Mouse (Mus musculus): ENCODE results near the gene Hax1. TPM values are rescaled to one million over a fixed set of nuclear protein-coding genes. Genes with fewer than 3 reads are reported as not detected.
A peak's percentile ranks its signal among the peaks of the same experiment; 100 is the strongest.

The Hax1 gene
- total RNA-seq (2017), result 44.9 to 89.5 TPM (median 54.6 TPM) in 3 replicates

DNA sequence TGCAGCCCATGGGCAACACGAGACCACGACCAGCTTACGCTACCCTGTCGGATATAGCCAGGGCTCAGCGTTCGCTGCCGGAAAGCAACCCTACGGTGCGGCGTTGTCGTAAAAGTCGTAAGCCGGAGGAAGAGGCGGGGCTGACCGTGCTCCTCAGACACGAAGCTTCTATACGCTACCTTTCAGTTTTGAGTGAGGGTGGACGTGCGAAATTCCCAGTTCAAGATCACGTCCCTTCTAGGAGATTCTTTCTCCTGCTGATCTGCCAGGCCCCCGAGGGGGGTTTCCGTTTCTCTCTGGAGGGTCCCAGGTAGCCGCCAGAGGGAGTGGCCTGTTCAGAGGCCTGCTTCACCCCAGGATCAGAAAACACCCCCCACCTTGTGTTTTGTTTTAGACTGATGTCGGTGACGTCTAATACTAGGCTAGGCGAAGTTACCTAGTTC is at the start of gene Hax1:
TSS of gene Hax1 (minus strand) at position 169 of the 443 bp plus-strand sequence.
- ATAC-seq (replicated peaks; ENCODE audit: insufficient number of reproducible peaks, low FRiP score, low TSS enrichment, poor library complexity, severe bottlenecking), result peak; percentile 96

DNA sequence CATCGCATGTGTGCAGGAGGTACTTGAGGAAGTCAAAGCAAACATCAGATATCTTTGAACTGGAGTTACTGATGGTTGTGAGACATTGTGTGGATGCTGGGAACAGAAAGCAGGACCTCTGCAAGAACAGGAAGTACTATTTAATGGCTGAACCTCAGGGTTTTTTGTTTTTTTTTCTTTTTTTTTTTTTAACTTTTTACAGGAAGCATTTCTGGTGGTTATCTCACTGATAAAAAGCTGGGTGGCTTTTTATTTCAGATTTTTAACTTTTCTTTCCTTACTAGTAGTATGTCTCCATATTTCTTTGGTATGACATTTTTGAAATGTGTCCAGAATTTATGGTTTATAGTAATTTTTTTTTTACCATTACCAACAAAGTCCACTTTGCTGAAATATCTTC is 37.7 kb upstream of the Hax1 start:
- ATAC-seq (replicated peaks; ENCODE audit: insufficient number of reproducible peaks, low FRiP score, low TSS enrichment, poor library complexity, severe bottlenecking), result no peak

DNA sequence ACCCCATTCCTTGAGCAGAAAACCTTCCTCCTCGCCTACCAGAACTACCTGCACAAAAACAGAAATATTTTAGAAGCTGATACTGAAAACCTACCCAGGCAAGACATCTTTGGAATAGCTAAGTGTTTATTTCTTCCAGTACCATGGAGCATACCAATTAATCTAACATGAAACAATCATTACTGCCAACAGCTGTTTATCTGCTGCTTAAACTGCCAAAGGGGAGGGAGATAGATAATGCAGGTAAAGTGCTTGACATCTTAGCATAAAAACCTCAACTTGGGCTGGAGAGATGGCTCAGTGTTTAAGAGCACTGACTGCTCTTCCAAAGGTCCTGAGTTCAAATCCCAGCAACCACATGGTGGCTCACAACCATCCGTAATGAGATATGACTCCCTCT is 36.1 kb upstream of the Hax1 start:
- ATAC-seq (replicated peaks; ENCODE audit: insufficient number of reproducible peaks, low FRiP score, low TSS enrichment, poor library complexity, severe bottlenecking), result no peak

DNA sequence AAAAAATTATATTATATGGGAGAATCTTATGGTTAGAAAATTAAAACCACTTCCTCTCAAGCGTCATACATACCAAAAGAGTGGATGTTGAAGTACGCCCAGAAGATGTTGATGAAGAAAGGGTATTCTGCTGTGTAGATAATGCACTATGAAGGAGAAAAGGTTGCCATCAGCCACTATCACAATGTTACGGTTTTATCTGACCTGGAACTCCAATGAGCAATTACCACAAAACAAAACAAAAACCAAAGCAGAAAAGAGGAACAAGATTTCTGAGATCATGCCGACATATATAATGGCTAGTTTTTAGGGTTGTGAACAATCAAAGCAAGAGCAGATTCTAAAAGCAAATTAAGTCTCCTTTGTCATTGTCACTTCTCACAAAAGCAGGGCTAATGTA is 18.0 kb upstream of the Hax1 start:
- 0 out of 2 replicates have a peak, but pooled peaks have one; percentile 35 for ATAC-seq (replicated peaks; ENCODE audit: insufficient number of reproducible peaks, low FRiP score, low TSS enrichment, poor library complexity, severe bottlenecking)

DNA sequence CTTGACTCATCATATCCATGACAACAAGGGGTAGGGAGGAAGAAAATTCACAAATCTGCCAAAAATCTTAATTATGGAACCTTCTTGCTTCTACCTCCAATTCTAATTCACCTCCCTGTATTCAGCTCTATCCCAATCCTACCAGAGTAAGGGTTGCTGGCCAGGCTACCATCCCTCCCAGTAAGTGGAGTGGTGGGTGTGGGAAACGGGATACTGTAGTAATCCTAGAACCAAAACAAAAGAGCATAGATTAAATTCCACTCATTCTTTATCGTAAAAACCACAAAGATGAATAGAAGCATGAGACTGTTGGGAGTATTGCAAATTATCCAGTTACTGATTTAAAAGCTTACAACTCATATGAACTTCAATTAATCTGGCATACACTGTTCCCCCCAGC is 11.7 kb upstream of the Hax1 start:
- ATAC-seq (replicated peaks; ENCODE audit: insufficient number of reproducible peaks, low FRiP score, low TSS enrichment, poor library complexity, severe bottlenecking), result no peak

DNA sequence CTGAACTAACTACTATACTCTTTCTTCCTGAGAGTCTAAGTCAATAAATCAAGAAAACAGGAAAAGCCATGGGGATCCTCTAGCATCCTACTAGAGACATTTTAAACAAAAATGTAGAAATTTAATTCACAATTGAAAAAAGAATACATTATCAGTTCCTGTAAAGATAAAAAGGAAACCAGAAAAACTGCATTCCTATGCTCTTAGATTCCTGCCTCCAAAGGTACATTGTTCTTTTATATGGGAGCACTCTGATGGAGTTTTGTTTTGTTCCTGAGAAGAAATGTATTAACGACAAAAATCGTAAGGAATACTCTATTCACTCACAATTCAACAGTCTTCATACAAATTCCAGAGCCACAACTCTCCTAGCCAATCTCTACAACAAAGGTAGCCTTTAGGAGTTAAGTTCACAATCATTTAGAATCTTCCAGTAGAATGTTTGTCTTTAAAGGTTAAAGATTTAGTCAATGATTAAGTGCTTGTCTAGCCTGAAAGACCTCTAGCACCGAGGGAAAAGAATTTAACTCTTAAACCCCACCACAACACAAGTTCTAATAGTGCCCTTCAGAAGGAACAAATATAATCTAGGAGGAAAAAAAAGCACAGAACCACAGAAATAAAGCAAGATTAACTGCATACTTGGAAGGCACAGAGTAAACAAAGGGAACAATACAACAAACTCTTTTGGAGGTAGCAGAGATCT is 5.7 kb upstream of the Hax1 start:
- ATAC-seq (replicated peaks; ENCODE audit: insufficient number of reproducible peaks, low FRiP score, low TSS enrichment, poor library complexity, severe bottlenecking), result no peak

DNA sequence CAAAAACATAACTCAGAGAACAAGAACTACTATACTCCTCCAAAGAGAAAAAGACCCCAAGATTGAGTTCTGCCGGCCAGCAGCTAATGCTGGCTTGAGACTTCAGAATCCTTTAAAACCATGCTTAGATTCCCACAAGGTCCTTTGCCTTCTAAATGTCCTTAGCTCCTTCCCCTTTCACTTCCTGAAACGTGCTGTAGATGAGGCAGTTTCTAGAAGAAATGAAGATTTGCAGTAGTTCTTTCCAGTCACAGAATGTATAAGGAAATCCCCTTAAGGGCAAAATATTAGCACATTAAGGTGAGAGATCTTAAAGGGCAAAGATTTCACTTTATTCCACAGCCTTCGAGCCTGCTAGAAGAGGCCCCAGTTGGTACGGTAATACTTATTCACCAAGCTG is 1.2 kb upstream of the Hax1 start:
- ATAC-seq (replicated peaks; ENCODE audit: insufficient number of reproducible peaks, low FRiP score, low TSS enrichment, poor library complexity, severe bottlenecking), result peak; percentile 36

DNA sequence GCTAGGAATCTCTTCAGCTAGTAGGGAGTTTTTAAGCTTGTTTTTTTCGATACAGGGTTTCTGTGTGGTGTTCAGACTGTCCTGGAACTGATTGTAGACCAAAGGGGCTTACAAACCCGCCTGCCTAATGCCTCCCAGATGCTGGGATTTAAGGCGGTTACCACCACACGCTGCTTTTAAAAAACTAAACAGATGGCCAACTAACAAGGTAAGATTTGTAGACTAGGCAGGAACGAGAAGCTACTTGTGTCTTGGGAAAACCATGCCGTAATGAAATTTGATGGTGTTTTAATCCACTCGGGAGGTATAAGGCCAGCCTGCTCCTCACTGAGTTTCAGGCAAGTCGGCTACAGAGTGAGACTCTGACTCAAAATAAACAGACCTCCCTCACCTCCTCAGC is 510 bp upstream of the Hax1 start:
- no peak for ATAC-seq (replicated peaks; ENCODE audit: insufficient number of reproducible peaks, low FRiP score, low TSS enrichment, poor library complexity, severe bottlenecking)

DNA sequence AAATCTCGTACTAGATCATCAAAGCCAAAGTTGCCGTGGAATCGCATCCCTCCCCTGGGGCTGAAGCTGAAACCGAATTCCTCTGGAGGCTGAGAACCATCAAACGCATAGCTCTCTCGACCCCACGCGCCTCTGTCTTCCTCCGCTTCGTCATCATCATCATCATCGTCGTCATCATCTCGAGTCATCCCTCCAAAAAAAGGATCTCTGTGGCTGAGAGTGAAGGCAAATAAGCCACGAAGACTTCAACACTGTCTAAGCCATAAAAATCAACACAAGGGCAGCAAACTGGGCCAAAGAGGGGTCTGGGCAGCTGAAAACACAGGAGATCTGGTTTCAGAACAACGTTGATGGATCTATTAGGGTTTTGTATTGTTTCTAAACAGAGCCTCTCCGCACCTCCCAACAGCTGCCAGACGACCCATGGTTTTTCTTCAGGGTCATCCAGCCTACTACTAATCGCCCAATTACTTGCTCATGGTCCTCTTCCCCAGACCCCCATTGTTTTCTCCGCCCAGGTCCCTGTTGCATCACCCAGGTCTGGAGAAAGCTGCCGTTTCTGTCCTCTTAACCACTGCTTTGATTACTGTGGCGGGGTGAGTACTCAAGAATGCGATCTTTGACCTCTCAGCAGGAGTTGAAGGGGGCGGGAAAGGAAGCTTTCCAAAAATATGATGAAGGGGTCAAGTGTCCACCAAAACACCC is 637 bp downstream of the Hax1 start:
- ATAC-seq (replicated peaks; ENCODE audit: insufficient number of reproducible peaks, low FRiP score, low TSS enrichment, poor library complexity, severe bottlenecking), result no peak

DNA sequence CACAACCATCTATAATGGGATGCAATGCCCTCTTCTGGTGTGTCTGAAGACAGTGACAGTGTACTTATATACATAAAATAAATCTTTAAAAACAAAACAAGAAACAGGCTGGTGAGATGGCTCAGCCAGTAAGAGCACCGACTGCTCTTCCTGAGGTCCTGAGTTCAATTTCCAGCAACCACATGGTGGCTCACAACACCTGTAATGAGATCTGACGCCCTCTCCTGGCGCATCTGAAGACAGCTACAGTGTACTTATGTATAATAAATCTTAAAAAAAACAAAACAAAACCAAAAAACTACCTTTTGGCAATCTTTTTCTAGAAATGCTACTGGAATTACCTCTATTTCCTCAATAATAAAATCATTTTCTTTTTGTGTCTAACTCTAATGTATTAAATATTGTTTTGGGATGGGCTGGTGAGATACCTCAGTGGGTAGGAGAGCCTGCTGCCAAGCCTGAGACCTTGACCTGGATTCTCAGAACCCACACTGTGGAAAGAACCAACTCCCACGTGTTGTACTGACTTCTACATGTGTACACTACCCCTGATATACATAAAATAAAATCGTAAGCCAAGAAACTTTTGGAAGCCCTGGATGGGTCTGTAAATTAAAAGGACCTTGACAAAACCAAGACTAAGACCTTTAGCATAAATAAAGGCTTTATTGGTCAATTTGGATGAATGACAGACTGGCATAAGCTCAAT is 3.6 kb downstream of the Hax1 start:
- no peak for ATAC-seq (replicated peaks; ENCODE audit: insufficient number of reproducible peaks, low FRiP score, low TSS enrichment, poor library complexity, severe bottlenecking)

DNA sequence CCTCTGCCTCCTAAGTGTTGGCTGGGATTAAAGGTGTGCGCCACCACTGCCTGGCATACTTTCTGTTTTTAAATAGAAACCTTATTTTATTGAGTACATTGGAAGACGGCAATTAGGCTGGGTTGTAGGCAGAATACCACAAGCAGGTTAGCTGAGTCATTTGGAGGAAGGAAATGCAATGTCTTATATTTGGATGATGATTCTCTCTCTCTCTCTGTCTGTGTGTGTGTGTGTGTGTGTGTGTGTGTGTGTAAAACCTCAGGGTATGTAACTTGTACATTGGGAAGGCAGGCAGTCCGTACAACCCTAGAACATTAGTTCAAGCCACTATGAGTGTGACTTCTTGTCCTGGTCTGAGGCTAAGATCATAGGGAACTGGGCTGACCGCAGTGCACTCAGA is 10.8 kb downstream of the Hax1 start:
- 0 out of 2 replicates have a peak, but pooled peaks have one; percentile 31 for ATAC-seq (replicated peaks; ENCODE audit: insufficient number of reproducible peaks, low FRiP score, low TSS enrichment, poor library complexity, severe bottlenecking)

DNA sequence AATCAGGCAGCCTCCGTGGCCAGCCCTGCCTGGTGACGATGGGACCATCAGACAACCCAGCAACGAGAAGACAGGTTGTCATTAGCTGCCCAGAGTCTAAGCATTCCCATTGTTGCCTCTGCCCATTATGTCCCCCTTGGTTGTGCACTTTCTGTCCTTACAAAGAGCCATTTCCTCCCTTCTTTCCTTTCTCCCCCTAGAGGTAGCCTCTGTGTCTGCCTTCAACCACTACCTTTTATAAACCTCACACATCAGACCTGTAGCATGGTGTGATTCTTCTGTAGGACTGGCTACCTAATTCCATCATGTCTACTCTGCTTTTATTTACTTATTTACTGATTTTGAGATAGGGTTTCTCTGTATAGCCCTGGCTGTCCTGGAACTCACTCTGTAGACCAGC is 11.4 kb downstream of the Hax1 start:
- peak; percentile 27; the same call in 1 of the 2 replicates for ATAC-seq (replicated peaks; ENCODE audit: insufficient number of reproducible peaks, low FRiP score, low TSS enrichment, poor library complexity, severe bottlenecking)

DNA sequence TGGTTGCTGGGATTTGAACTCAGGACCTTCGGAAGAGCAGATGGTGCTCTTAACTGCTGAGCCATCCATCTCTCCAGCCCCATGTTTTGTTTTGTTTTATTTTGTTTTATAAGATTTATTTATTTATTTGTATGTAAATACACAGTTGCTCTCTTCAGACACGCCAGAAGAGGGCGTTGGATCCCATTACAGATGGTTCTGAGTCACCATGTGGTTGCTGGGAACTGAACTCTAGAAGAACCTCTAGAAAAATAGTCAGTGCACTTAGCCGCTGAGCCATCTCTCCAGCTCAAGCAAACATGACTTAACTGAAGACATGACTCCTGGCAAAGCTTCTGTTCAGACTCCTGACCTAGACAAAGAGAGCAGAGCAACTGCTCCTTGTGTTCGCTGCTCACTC is 16.2 kb downstream of the Hax1 start:
- no peak for ATAC-seq (replicated peaks; ENCODE audit: insufficient number of reproducible peaks, low FRiP score, low TSS enrichment, poor library complexity, severe bottlenecking)

DNA sequence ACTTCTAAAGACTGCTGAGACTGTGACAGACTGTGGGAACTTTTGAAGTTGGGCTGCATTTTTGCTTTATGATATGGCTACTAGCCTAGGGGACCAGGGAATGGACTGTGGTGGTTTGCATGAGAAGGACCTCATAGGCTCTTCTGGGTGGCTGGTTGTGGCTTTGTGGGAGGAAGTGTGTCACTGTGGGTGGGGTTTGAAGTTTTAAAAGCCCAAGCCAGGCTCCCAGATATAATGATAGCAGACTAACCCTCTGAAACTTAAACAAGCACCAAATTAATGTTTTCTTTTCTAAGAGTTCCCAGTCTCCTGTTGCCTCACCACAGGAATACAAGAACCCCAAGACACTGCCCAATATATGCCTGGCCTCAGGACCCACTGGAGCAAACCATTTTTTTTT is 21.7 kb downstream of the Hax1 start:
- ATAC-seq (replicated peaks; ENCODE audit: insufficient number of reproducible peaks, low FRiP score, low TSS enrichment, poor library complexity, severe bottlenecking), result no peak

DNA sequence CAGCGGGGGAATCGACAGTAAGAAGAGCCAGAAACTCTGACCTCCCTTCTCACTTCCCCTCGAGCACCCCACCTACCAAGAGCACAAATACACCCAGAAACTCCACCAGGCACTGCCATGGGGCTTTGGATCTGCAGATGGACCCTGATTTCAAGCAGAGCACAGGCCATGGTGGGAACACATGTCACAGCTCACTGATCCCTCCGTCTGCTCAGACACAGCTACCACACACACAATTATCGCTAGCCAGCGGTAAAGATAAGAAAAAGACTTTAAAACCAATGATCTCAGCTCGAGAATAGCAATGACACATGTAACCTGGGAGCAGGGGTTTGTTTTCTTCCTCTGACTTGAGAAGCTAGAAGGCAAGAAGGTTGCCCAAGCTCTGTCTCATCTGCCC is 30.1 kb downstream of the Hax1 start:
- no peak for ATAC-seq (replicated peaks; ENCODE audit: insufficient number of reproducible peaks, low FRiP score, low TSS enrichment, poor library complexity, severe bottlenecking)

DNA sequence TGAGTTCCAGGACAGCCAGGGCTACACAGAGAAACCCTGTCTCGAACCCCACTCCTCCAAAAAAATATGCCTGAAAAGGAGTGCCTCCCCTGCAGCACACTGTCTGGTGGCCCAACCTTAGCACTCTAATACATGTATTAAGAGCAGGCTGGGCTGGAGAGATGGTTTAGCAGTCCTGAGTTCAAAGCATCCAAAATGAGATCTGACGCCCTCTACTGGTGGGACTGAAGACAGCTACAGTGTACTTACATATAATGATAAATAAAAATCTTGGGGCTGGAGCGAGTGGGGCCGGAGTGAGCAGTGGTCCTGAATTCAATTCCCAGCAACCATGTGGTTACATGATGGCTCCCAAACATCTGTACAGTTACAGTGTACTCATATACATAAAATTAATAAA is 31.6 kb downstream of the Hax1 start:
- no peak for ATAC-seq (replicated peaks; ENCODE audit: insufficient number of reproducible peaks, low FRiP score, low TSS enrichment, poor library complexity, severe bottlenecking)

DNA sequence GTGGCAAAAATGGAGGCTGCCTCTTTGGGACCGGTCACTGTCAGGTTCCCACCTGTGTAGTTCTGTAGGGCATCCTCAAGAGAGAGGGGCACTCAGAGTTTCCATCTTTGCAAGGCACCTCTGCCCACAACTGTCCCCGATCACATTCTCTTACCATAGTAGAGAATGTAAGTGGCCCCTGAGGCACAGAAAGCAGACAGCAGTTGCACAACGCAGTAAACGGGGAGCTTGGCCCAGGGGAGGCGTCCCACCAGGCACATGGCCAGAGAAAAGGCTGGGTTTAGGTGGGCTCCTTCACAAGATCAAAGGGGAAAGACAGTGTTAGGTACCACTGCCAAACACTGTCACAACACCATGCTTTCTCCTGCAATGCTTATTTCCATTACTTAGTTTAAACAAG is 32.6 kb downstream of the Hax1 start:
- ATAC-seq (replicated peaks; ENCODE audit: insufficient number of reproducible peaks, low FRiP score, low TSS enrichment, poor library complexity, severe bottlenecking), result no peak

DNA sequence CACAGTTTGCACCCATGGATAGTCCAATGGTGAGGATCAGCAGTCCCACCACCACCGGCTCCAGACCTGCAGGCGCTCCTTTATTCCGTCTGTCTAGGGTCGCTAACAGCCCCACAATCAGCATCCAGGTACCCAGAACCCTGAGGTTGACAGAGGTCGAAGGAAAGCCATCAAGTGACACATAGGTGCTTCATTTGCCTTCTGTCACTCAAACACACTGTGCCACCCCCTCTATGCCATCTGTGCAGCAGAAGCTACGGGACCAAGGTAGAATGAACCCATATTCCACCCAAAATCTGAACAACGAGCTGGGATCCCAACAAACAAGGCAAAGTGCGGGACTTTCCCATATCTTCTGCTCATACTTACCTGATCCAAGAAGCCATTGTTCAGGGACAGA is 33.0 kb downstream of the Hax1 start:
- ATAC-seq (replicated peaks; ENCODE audit: insufficient number of reproducible peaks, low FRiP score, low TSS enrichment, poor library complexity, severe bottlenecking), result no peak

DNA sequence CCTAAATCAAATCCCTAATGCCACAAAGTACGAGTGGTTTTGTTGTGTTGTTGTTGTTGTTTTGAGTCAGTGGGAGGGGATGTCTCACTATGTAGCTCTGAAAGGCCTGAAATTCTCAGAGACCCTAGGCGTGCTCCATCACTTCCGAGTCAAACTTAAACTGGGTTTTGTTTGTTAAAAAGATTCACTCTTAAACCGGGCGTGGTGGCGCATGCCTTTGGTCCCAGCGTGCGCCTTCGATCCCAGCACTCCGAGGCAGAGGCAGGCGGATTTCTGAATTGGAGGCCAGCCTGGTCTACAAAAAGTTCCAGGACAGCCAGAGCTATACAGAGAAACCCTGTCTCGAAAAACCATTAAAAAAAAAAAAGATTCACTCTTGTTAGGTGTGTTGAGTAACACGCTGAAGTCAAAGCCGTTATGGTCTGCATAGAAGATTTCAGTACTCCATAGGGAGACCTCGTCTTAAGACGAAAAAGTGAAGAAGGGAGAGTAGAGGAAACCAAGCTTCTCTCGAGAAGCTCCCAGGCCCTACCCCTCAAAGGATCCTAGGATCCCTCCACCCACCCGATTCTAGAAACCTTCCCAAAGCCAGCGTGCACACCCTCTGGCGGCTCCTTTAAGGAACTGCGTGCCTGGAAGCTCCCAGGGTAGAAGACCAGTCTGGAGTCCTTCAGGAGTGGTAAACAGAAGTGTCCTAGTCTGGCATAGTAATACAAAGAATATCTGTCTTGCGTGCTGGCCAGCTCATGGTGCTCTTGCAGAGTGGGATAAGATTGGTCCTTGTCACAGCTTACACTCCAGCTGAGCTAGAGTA is 34.4 kb downstream of the Hax1 start:
- ATAC-seq (replicated peaks; ENCODE audit: insufficient number of reproducible peaks, low FRiP score, low TSS enrichment, poor library complexity, severe bottlenecking), result peak; percentile 45; the same call in 1 of the 2 replicates

All from monocyte, adult 5-6 weeks (primary cell).